Mouse (Mus musculus) limb, embryonic 15.5 days (tissue): ENCODE data around the gene Ap2b1. TPM values are rescaled to one million over a fixed set of nuclear protein-coding genes. Genes with fewer than 3 reads are reported as not detected.

Experiments
- ATAC-seq: fragments of 200-750 bp; cut with Nextera tagmentation; 2 replicates; pipeline ENCODE4 v1.8.0; 2017; ENCODE audit warnings: low read depth, moderate TSS enrichment; ENCODE audit not compliant: insufficient number of reproducible peaks, low FRiP score, low TSS enrichment
- H3K27ac ChIP-seq: fragments of 300-500 bp; sonication (generic); 2 replicates; pipeline ENCODE4 v1.5.1; 2015; ENCODE audit warnings: moderate library complexity, mild to moderate bottlenecking, inconsistent platforms
- H3K27me3 ChIP-seq: fragments of 300-500 bp; sonication (generic); 2 replicates; pipeline ENCODE4 v1.6.1; 2015; ENCODE audit warnings: inconsistent platforms
- H3K36me3 ChIP-seq: fragments of 300-500 bp; sonication (generic); 2 replicates; pipeline ENCODE4 v1.6.1; 2015; ENCODE audit warnings: inconsistent platforms
- H3K4me1 ChIP-seq: fragments of 300-500 bp; sonication (generic); 2 replicates; pipeline ENCODE4 v1.6.1; 2015; ENCODE audit warnings: inconsistent platforms
- H3K4me2 ChIP-seq: fragments of 300-500 bp; sonication (generic); 2 replicates; pipeline ENCODE4 v1.6.1; 2015; ENCODE audit warnings: mild to moderate bottlenecking, inconsistent platforms
- H3K4me3 ChIP-seq: fragments of 300-500 bp; sonication (generic); 2 replicates; pipeline ENCODE4 v1.5.1; 2015; ENCODE audit warnings: mild to moderate bottlenecking, inconsistent platforms
- H3K9ac ChIP-seq: fragments of 300-500 bp; sonication (generic); 2 replicates; pipeline ENCODE4 v1.6.1; 2015; ENCODE audit warnings: inconsistent platforms
- H3K9me3 ChIP-seq: fragments of 300-500 bp; sonication (generic); 2 replicates; pipeline ENCODE4 v1.6.1; 2016; ENCODE audit warnings: inconsistent platforms
- WGBS: fragments of 180-500 bp; shearing (Covaris S2); methylation state at CpG from one replicate; pipeline ENCODE4 v1.1.7; 2015; 5-methylcytosine and 5-hydroxymethylcytosine counted together
- polyA plus RNA-seq: library from polyadenylated mRNA; unstranded; fragments of >200 nt; fragmentation: Nextera tagmentation; extraction: Ambion mirVana; gene quantifications from 2 replicates; pipeline ENCODE4 v1.2.1, GENCODE M21; 2015

Gene Ap2b1
- polyA plus RNA-seq, 1 experiment from 2014 or later = 48.9 TPM

DNA sequence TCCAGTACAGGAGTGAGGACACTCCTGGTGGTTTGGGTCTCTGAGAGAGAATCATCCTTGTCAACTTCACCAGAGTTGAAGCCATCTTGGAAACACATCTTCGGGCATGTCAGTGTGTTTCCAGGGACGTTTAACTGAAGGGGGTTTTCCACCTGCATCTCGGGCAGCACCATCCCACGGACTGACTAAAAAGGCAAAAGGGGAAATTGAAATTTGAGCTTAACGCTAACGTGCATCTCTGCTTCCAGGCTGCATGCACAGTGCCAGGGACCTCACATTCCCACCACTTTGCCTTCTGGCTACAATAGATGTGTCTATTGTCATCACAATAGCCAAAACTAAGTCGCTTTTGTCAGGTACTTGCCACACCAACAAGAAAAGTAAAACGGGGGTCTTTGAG, 109.4 kb downstream of the Ap2b1 start:
- Histone ChIP-seq H3K36me3 (peaks cover 18% of the 10 kb centered on the region), H3K27ac (no peak overlapping the region), H3K9ac (no peak overlapping the region), H3K4me3 (no peak overlapping the region), H3K4me2 (no peak overlapping the region), H3K9me3 (no peaks in the 10 kb centered on the region), H3K4me1 (peaks cover 16% of the 10 kb centered on the region), H3K27me3 (peaks cover 17% of the 10 kb centered on the region; the same call in 1 of the 2 replicates)
- no peak for ATAC-seq
- 32% methylated on average over 8 of the region's 8 CpGs for WGBS

DNA sequence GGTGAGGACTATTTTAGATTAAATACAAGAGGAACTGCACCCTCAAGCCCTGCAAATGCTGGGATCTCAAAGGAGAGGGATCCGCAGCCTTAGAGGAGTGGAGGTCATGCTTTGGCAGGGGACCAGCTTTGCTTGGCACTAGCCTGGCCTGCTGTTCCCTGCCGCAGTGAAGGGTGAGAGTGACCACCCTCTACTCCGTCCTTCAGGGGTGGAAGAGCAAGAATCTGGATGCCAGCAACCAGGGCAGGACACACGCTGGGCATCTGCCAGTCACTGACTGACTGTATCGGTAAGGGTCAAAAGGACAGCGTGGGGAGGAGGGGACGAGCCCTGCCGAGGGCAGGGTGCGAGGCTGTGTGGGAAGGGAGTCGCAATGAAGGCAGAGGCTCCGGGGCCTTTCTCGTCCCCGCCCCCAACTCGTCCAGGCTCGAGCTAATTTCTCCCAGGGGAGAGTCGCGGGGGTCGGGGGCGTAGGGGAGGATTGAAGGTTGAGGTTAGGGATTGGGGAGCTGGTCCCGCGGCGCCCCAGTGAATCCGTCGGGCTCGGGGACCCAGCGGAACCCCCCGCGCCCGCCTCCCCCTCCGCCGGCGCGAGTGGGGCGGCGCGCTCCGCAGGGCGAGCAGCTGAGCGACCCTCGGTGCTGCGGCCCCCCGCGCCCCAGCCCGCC, 110.4 kb downstream of the Ap2b1 start, which contains the start of gene Rasl10b:
Gene Rasl10b, plus strand, starts transcription at position 51 of the 668 bp plus-strand sequence.
- H3K4me1 ChIP-seq = peaks cover 16% of the 10 kb centered on the region
- peak; percentile 28; the same call in 1 of the 2 replicates for ATAC-seq
- peaks cover 17% of the 10 kb centered on the region; the same call in 1 of the 2 replicates for H3K27me3 ChIP-seq
- H3K4me2 ChIP-seq = peak within 1 kb of the TSS; percentile 95
- H3K9me3 ChIP-seq = no peaks in the 10 kb centered on the region
- H3K36me3 ChIP-seq = peaks cover 8% of the 10 kb centered on the region; the same call in 1 of the 2 replicates
- peak within 1 kb of the TSS; percentile 82 for H3K4me3 ChIP-seq
- H3K9ac ChIP-seq = peak within 1 kb of the TSS; percentile 68
- WGBS = 1% methylated on average over 32 of the region's 44 CpGs
- no peak within 1 kb of the TSS for H3K27ac ChIP-seq

DNA sequence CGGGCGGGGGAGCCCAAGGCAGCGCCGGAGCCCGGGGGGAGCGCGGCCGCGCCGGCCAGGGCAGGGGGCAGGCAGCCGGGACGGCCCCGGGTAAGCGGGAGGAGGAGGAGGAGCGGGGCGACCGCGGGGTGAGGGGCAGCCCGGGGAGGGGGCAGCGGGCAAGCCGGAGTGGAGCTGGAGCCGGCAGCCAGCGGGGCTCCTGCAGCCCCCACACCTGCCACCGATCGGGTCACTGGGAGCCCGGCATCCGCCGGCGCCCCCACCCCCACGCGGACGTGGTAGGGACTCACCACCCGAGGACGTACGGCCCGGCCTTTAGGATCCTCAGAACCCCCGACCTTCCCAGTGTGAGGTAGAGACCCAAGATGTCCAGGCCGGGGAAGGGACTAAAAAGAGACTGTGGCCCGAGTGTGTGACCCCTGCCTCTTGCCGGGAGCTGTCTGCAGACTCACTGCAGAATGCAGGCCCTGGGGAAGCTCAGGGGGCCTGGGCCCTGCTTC, 111.0 kb downstream of the Ap2b1 start:
- 1% methylated on average over 29 of the region's 40 CpGs for WGBS
- H3K27me3 ChIP-seq = peaks cover 17% of the 10 kb centered on the region; the same call in 1 of the 2 replicates
- peak overlapping the region; percentile 68 for H3K9ac ChIP-seq
- peak overlapping the region; percentile 82 for H3K4me3 ChIP-seq
- no peaks in the 10 kb centered on the region for H3K9me3 ChIP-seq
- H3K4me2 ChIP-seq = peak overlapping the region; percentile 95
- peaks cover 16% of the 10 kb centered on the region for H3K4me1 ChIP-seq
- peak; percentile 20; the same call in 1 of the 2 replicates for ATAC-seq
- H3K27ac ChIP-seq = no peak overlapping the region
- 0 out of 2 replicates have a peak, but pooled peaks cover 3% of the 10 kb centered on the region for H3K36me3 ChIP-seq

DNA sequence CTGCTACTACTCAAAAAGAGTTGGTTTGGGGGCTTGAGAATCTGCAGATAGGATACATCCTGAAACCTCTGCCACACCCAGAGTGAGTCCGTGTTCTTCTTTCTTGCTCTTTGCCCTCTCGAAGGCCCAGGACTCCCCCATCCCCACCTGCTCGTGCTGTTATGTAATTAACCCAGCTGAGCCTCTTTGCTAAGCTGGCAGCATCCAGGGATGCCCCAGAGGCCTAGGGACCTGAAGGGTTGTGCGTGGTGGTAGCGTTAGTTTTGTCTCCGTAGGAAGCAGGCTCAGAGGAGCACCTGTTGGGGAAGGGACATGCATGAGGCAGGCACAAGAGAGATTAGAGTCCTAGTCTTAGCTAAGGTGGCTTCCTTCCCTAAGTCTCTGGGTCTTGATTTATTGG, 111.7 kb downstream of the Ap2b1 start:
- peaks cover 18% of the 10 kb centered on the region; the same call in 1 of the 2 replicates for H3K27me3 ChIP-seq
- H3K9ac ChIP-seq = no peak overlapping the region
- peaks cover 16% of the 10 kb centered on the region for H3K4me1 ChIP-seq
- H3K4me3 ChIP-seq = peak overlapping the region; percentile 82; the same call in 1 of the 2 replicates
- no peaks in the 10 kb centered on the region for H3K36me3 ChIP-seq
- H3K4me2 ChIP-seq = no peak overlapping the region
- H3K9me3 ChIP-seq = no peaks in the 10 kb centered on the region
- WGBS = 48% methylated on average over 6 of the region's 6 CpGs
- ATAC-seq = no peak
- no peak overlapping the region for H3K27ac ChIP-seq

DNA sequence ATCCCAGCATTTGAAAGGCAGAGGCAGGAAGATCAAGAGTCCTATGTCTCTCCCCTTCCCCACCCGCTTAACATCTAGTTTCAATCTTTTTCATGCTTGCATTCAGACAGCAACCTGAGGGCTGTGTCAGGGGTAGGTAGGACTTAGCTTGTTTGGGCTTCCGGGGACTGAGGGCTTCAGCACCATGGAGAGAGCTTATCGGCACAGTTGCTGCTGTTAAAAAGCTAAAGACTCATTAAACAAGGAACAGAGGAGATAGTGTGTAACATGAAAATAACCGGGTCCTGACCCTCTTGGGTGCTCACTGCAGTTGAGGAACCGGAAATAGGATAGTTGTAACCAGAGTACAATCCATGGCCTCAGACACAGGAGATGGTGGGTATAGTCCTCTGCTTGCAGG, 118.3 kb downstream of the Ap2b1 start:
- no peak overlapping the region for H3K9ac ChIP-seq
- no peak for ATAC-seq
- H3K4me2 ChIP-seq = no peak overlapping the region
- WGBS = 7% methylated on average over 5 of the region's 5 CpGs
- H3K27me3 ChIP-seq = peaks cover 67% of the 10 kb centered on the region
- no peak overlapping the region for H3K4me3 ChIP-seq
- no peaks in the 10 kb centered on the region for H3K9me3 ChIP-seq
- H3K4me1 ChIP-seq = peaks cover 8% of the 10 kb centered on the region
- H3K27ac ChIP-seq = no peak overlapping the region
- H3K36me3 ChIP-seq = no peaks in the 10 kb centered on the region

DNA sequence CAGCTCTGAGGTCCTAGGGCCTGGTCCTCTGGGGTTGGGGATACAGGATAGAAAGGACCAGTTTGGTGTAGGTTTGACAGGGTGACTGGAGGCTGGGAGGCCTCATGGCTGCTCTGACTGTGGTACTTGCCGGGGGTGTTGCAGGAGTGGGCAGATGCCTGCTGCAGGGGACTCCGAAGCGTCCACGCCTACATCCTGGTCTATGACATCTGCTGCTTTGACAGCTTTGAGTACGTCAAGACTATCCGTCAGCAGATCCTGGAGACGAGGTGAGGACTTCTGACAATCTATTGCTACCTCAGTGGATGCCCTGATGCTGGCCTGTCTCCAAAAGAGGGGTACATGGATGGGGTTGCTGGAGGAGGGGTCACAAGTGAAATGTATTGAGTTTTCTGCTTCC, 118.9 kb downstream of the Ap2b1 start:
- Histone ChIP-seq H3K4me1 (peaks cover 6% of the 10 kb centered on the region), H3K9ac (no peak overlapping the region), H3K36me3 (no peaks in the 10 kb centered on the region), H3K4me2 (no peak overlapping the region), H3K27ac (no peak overlapping the region), H3K27me3 (peaks cover 67% of the 10 kb centered on the region), H3K4me3 (no peak overlapping the region), H3K9me3 (no peaks in the 10 kb centered on the region)
- no peak for ATAC-seq
- 72% methylated on average over 7 of the region's 7 CpGs for WGBS

DNA sequence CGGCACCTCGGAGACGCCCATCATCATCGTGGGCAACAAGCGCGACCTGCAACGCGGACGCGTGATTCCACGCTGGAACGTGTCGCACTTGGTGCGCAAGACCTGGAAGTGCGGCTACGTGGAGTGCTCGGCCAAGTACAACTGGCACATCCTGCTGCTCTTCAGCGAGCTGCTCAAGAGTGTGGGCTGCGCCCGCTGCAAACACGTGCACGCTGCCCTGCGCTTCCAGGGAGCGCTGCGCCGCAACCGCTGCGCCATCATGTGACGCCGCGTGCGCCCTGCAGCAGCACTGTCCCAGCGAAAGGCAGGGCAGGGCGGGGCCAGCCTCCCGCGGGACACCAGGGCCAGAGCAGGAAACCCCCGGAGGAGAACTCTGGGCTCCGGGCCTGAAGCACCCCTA, 119.7 kb downstream of the Ap2b1 start:
- no peaks in the 10 kb centered on the region for H3K36me3 ChIP-seq
- no peaks in the 10 kb centered on the region for H3K9me3 ChIP-seq
- peaks cover 6% of the 10 kb centered on the region for H3K4me1 ChIP-seq
- peaks cover 64% of the 10 kb centered on the region for H3K27me3 ChIP-seq
- no peak overlapping the region for H3K4me2 ChIP-seq
- WGBS = 7% methylated on average over 38 of the region's 38 CpGs
- ATAC-seq = no peak
- no peak overlapping the region for H3K27ac ChIP-seq
- no peak overlapping the region for H3K4me3 ChIP-seq
- H3K9ac ChIP-seq = no peak overlapping the region

DNA sequence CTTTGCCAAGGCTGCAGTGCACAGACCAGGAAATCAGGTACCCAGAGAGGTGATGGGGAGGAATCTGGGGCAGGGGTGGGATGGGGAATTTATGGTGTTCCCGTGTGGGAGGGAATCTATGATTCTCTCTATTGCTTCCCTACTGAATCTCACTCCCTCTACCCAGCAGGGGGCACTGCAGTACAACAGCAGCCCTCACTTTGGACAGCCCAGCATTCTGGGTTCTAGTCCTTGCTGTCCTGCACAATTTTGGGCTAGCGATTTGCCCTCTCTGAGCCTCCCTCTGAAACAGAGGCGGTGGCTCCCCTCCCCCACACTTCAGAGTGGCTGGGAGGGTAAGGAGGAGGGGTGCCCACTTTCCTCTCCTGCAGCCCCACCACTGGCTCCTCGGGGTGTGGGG, 121.5 kb downstream of the Ap2b1 start:
- H3K9ac ChIP-seq = no peak overlapping the region
- 42% methylated on average over 4 of the region's 4 CpGs for WGBS
- H3K9me3 ChIP-seq = no peaks in the 10 kb centered on the region
- ATAC-seq = no peak
- no peak overlapping the region for H3K4me2 ChIP-seq
- H3K4me1 ChIP-seq = peaks cover 6% of the 10 kb centered on the region
- H3K36me3 ChIP-seq = no peaks in the 10 kb centered on the region
- no peak overlapping the region for H3K27ac ChIP-seq
- H3K27me3 ChIP-seq = peaks cover 67% of the 10 kb centered on the region
- H3K4me3 ChIP-seq = no peak overlapping the region

DNA sequence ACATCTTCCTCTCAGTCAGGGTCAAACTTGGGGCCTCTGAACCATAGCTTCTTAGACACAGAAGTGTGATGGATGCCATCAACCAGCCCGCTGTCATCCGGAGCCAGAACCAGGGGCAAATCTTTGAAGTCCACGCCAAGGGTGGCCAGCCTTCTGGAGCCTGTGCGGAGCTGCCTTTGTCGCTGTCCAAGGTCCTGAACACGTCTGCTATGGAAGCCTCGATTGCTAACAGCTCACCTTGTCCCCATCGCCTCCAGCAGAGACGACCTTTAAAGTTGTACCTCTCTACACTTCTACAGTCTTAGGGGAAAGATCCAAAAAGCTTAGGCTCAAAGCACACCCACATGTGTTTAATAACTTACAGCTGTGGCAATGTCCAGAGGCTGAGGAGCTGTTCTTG, 122.5 kb downstream of the Ap2b1 start:
- H3K4me3 ChIP-seq = no peak overlapping the region
- WGBS = 3% methylated on average over 9 of the region's 9 CpGs
- no peak overlapping the region for H3K9ac ChIP-seq
- no peaks in the 10 kb centered on the region for H3K9me3 ChIP-seq
- H3K4me2 ChIP-seq = no peak overlapping the region
- H3K36me3 ChIP-seq = no peaks in the 10 kb centered on the region
- H3K27me3 ChIP-seq = peaks cover 70% of the 10 kb centered on the region
- no peak overlapping the region for H3K27ac ChIP-seq
- peaks cover 6% of the 10 kb centered on the region for H3K4me1 ChIP-seq
- ATAC-seq = no peak

DNA sequence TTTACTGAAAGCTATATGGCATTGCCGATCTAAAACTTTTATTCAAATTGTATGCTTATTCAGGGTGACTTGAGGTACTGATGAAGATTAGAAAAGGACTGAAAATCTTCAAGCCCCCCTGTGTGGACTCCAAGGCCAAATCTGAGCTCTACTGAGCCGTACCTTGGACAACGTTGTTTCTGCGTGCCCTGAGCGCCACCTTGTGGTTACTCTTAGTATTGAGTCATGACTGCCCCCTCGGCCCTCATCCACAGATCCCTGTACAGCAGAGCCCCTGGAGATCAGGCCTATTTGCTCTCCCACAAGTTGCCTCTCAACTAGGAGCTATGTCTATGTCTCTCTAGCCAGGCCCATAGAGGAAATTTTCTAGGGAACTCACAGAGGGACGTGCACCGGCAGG, 125.9 kb downstream of the Ap2b1 start:
- ATAC-seq = no peak
- peaks cover 4% of the 10 kb centered on the region; the same call in 1 of the 2 replicates for H3K4me1 ChIP-seq

DNA sequence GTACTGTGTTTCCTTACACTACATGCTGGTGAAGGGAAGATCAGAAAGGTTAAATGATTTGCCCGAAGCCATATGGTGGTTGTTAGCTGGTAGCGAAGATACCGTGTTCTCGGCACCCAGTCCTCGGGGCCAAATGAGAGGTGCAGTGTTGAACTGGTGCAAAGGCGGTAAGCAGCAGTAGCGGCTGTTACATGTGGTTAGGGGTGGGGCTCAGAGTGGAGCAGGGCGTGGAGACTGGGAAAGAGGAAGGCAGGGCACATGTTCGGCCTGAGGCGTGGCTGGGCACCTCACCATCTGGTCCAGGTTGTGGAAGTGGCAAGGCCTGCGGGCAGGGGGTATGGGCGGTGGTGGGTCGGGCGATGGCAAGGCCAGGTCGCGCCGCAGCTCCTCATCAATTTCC, 128.1 kb downstream of the Ap2b1 start:
- no peaks in the 10 kb centered on the region for H3K36me3 ChIP-seq
- no peak for ATAC-seq
- WGBS = 20% methylated on average over 17 of the region's 17 CpGs
- H3K27ac ChIP-seq = no peak overlapping the region
- H3K4me2 ChIP-seq = 0 out of 2 replicates have a peak overlapping the region, but pooled peaks have one; percentile 22
- H3K9ac ChIP-seq = no peak overlapping the region
- no peaks in the 10 kb centered on the region for H3K9me3 ChIP-seq
- peaks cover 4% of the 10 kb centered on the region; the same call in 1 of the 2 replicates for H3K4me1 ChIP-seq
- peaks cover 62% of the 10 kb centered on the region for H3K27me3 ChIP-seq
- no peak overlapping the region for H3K4me3 ChIP-seq

More for the DNA sequence above, 125.9 kb downstream of the Ap2b1 start:
- Histone ChIP-seq H3K27ac (no peak overlapping the region), H3K27me3 (peaks cover 75% of the 10 kb centered on the region), H3K36me3 (no peaks in the 10 kb centered on the region), H3K4me2 (no peak overlapping the region), H3K9ac (no peak overlapping the region), H3K9me3 (no peaks in the 10 kb centered on the region), H3K4me3 (no peak overlapping the region)
- 9% methylated on average over 8 of the region's 8 CpGs for WGBS

DNA sequence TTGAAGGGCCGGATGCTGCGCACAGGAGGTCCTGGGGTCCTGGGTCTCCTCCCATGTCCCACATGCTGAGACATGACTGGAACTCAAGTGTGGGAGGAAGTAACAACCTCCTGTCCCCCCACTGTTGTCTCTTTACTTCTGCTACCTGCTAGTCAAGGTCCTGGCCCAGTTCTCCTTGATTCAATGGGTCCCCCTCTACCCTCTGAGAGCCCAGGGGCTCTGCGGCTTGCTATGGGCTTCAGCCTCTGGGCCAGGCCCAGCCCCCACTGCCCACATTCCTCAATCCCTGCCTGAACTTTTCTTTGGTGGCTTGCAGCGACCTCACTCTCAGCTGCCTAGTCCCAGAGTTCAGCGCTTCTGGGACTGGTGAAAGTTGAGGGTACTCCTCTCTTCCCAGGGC, 130.5 kb downstream of the Ap2b1 start, which contains the start of gene Gas2l2:
Gene Gas2l2, minus strand, starts transcription at position 101 of the 400 bp plus-strand sequence.
- H3K9ac ChIP-seq = no peak within 1 kb of the TSS
- H3K4me2 ChIP-seq = no peak within 1 kb of the TSS

More for the DNA sequence above, 130.5 kb downstream of the Ap2b1 start, which contains the start of gene Gas2l2:
- Histone ChIP-seq H3K4me3 (no peak within 1 kb of the TSS), H3K4me1 (peaks cover 4% of the 10 kb centered on the region; the same call in 1 of the 2 replicates), H3K36me3 (no peaks in the 10 kb centered on the region), H3K27me3 (peaks cover 54% of the 10 kb centered on the region), H3K9me3 (no peaks in the 10 kb centered on the region), H3K27ac (no peak within 1 kb of the TSS)
- WGBS = 54% methylated on average over 5 of the region's 5 CpGs
- ATAC-seq = no peak
